Mouse (Mus musculus) forebrain, postnatal 0 days (tissue): ENCODE measurements around the gene Lrrc41. TPM values are rescaled to one million over a fixed set of nuclear protein-coding genes. Genes with fewer than 3 reads are reported as not detected.

Source experiments
- ATAC-seq: fragments of 200-750 bp; cut with Nextera tagmentation; 2 replicates; pipeline ENCODE4 v1.8.0; 2017; ENCODE audit warnings: mild to moderate bottlenecking, moderate library complexity
- DNase-seq: peaks from one replicate; pipeline ENCODE4 v3.0.0-alpha.2; 2015
- H3K27ac ChIP-seq: fragments of 300-500 bp; sonication (generic); 2 replicates; pipeline ENCODE4 v1.5.1; 2014; ENCODE audit warnings: low read depth, mild to moderate bottlenecking, antibody characterized with exemption, low read length, moderate library complexity, mixed read lengths
- H3K27me3 ChIP-seq: fragments of 300-500 bp; sonication (generic); 2 replicates; pipeline ENCODE4 v1.6.1; 2014; ENCODE audit warnings: mild to moderate bottlenecking, low read length, mixed read lengths; ENCODE audit not compliant: insufficient read depth
- H3K36me3 ChIP-seq: fragments of 300-500 bp; sonication (generic); 2 replicates; pipeline ENCODE4 v1.6.1; 2014; ENCODE audit warnings: mild to moderate bottlenecking, moderate library complexity; ENCODE audit not compliant: insufficient read depth
- H3K4me1 ChIP-seq: fragments of 300-500 bp; sonication (generic); 2 replicates; pipeline ENCODE4 v1.6.1; 2014; ENCODE audit warnings: antibody characterized with exemption; ENCODE audit not compliant: insufficient read depth
- H3K4me2 ChIP-seq: fragments of 300-500 bp; sonication (generic); 2 replicates; pipeline ENCODE4 v1.6.1; 2014; ENCODE audit warnings: low read depth, mild to moderate bottlenecking, moderate library complexity
- H3K4me3 ChIP-seq: fragments of 300-500 bp; sonication (generic); 2 replicates; pipeline ENCODE4 v1.5.1; 2014; ENCODE audit warnings: low read depth, low read length, mixed read lengths
- H3K9ac ChIP-seq: fragments of 300-500 bp; sonication (generic); 2 replicates; pipeline ENCODE4 v1.6.1; 2014; ENCODE audit warnings: mild to moderate bottlenecking
- H3K9me3 ChIP-seq: fragments of 300-500 bp; sonication (generic); 2 replicates; pipeline ENCODE4 v1.6.1; 2016; ENCODE audit warnings: low read length
- CTCF ChIP-seq: sonication (generic); IDR thresholded peaks from 2 replicates; pipeline ENCODE4 v1.5.1; 2016; ENCODE audit warnings: antibody characterized with exemption, control low read depth, low read depth
- WGBS: fragments of 180-500 bp; shearing (Covaris S2); extraction: QIAGEN DNeasy Blood & Tissue Kit; methylation state at CpG from one replicate; pipeline ENCODE4 v1.1.7; 2014; 5-methylcytosine and 5-hydroxymethylcytosine counted together
- polyA plus RNA-seq: library from polyadenylated mRNA; unstranded; fragments of >200 nt; fragmentation: Nextera tagmentation; extraction: Ambion mirVana; gene quantifications from 2 replicates; pipeline ENCODE4 v1.2.1, GENCODE M21; 2015
- total RNA-seq: library from RNA; depleted of rRNA; stranded (reverse); fragments of >200 nt; gene quantifications from 2 replicates; pipeline ENCODE4 v1.2.3, GENCODE M21; 2014

The Lrrc41 gene
- total and polyA plus RNA-seq, 2 experiments from 2014 or later: 67.5 to 98.4 TPM

DNA sequence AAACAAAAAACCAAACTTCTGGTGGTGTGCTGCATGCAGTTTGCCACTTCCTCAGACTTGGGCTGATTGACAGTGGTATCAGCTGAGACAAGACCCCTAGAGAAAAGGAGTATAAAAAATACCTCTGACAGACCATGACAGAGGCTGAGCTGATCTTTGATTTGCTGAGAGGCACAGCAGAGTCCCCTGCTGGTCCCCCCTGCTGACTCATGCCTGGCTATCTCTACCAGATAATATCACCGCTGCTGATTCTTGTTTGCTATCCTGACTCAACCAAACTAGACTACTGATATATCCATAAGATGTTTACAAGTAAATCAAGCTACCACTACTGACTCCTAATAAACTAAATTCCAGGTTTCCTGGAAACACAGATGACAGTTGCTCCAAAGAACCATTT, 11.2 kb upstream of the Lrrc41 start:
- no peak overlapping the region for H3K27ac ChIP-seq
- no peak overlapping the region for H3K4me3 ChIP-seq
- no peak overlapping the region for H3K9ac ChIP-seq
- DNase-seq: no peak
- H3K4me1 ChIP-seq: no peaks in the 10 kb centered on the region
- H3K4me2 ChIP-seq: no peak overlapping the region
- no peaks in the 10 kb centered on the region for H3K27me3 ChIP-seq
- H3K9me3 ChIP-seq: no peaks in the 10 kb centered on the region
- no peak for ATAC-seq
- TF ChIP-seq CTCF: no peak
- WGBS: 47% methylated on average over 1 of the region's 1 CpGs
- peaks cover 23% of the 10 kb centered on the region for H3K36me3 ChIP-seq

DNA sequence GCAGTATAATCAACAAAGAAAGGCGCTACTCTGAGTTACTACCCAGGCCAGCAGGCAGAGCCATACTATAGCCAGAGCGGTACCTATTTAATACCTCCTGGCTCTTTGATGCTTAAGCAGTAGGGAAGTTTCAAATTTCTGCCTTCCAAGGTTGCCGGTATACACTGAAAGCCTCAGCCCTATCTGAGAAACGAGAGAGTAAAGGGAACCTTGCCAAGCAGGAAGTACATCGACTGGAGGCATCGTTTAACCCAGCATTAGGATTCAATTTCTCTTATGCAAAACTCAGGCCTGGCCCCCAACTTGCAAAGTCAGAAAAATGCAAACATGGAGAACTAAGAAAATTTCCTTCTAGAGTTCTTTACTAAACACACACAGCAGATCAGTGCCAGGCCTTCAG, 5.0 kb upstream of the Lrrc41 start:
- Histone ChIP-seq H3K36me3 (peaks cover 38% of the 10 kb centered on the region), H3K4me2 (no peak overlapping the region), H3K9ac (no peak overlapping the region), H3K27me3 (no peaks in the 10 kb centered on the region), H3K9me3 (no peaks in the 10 kb centered on the region), H3K4me3 (no peak overlapping the region), H3K4me1 (peaks cover 8% of the 10 kb centered on the region; the same call in 1 of the 2 replicates), H3K27ac (no peak overlapping the region)
- WGBS: 83% methylated on average over 6 of the region's 6 CpGs
- no peak for DNase-seq
- no peak for ATAC-seq
- no peak for TF ChIP-seq CTCF

GRCm38 (mm10) chr4:116073146-116073545, 1.9 kb upstream of the Lrrc41 start:
- TF ChIP-seq CTCF: peak; percentile 41
- Histone ChIP-seq H3K4me3 (no peak overlapping the region), H3K9me3 (no peaks in the 10 kb centered on the region), H3K4me1 (peaks cover 23% of the 10 kb centered on the region; the same call in 1 of the 2 replicates), H3K4me2 (peak overlapping the region; percentile 19; the same call in 1 of the 2 replicates), H3K9ac (no peak overlapping the region), H3K27ac (no peak overlapping the region), H3K36me3 (peaks cover 20% of the 10 kb centered on the region), H3K27me3 (no peaks in the 10 kb centered on the region)
- no peak for DNase-seq
- no peak for ATAC-seq
- 50% methylated on average over 4 of the region's 4 CpGs for WGBS

DNA sequence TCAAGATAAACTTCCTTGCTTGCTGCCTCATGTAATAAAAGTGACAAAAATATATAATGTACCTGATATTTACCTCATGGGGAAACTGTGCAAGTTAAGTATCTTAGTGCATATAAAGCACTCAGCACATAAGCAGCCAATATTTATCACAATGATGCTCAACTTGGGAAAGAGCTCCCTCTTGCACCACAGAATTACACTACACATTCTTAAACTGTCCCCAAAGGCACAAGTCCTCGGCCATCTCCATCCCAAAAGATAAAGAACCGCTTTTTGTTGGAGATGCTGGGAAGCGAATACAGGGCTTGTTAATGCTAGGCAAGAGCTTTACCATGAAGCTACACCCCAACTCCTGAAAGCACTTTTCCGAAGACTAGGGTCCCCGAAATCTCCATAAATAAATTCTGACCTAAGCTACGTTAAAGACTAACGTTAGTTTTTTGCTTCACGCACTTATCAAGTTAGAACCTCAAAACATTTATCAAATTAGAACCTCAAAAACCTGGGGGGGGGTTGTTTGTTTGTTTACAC, 859 bp upstream of the Lrrc41 start:
- H3K27me3 ChIP-seq: no peaks in the 10 kb centered on the region
- ATAC-seq (no peak), DNase-seq (peak; percentile 43)
- H3K36me3 ChIP-seq: peaks cover 12% of the 10 kb centered on the region
- H3K4me3 ChIP-seq: peak overlapping the region; percentile 82
- H3K4me1 ChIP-seq: peaks cover 23% of the 10 kb centered on the region; the same call in 1 of the 2 replicates
- peak overlapping the region; percentile 85 for H3K4me2 ChIP-seq
- no peaks in the 10 kb centered on the region for H3K9me3 ChIP-seq
- 2% methylated on average over 8 of the region's 8 CpGs for WGBS
- peak overlapping the region; percentile 94; the same call in 1 of the 2 replicates for H3K27ac ChIP-seq
- H3K9ac ChIP-seq: peak overlapping the region; percentile 85
- TF ChIP-seq CTCF: peak; percentile 64

DNA sequence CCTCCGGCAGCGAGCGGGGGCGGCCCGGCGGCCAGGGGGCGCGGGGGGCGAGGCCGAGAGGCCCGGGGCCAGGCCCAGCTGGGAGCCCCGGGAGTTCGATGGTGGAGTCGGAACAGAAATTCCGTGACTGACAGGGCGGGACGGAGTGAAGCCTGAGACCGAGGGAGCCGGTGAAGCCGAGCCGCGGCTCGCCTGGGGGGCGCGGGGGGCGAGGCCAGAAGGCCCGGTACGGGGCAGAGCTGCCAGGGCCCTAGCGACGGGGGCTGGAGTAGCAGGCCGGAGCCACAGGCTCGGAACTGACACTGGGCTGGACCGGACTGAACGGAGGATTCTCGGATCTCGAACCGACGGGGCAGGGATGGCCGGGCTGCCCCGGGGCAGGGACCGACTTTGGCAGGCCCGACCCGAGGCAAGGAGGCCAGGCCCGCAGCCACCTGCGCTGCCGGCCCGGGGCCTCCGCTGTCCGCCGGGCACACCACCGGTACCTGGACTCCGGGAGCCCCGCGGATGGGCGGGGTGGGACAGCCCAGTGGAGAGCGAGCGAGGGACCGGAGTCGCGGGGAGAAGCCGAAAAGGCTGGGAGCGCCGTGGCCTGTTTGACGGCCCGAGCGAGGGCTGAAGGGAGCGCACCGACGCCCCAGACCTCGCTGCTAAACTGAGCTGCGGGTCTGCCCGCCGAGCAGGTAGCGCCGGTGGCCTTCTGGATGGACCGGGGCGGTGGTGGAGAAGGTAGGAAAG, 731 bp downstream of the Lrrc41 start:
- Histone ChIP-seq H3K9me3 (no peaks in the 10 kb centered on the region), H3K27me3 (no peaks in the 10 kb centered on the region), H3K4me3 (peak overlapping the region; percentile 82), H3K4me1 (peaks cover 23% of the 10 kb centered on the region; the same call in 1 of the 2 replicates), H3K36me3 (peaks cover 12% of the 10 kb centered on the region), H3K4me2 (peak overlapping the region; percentile 85), H3K27ac (peak overlapping the region; percentile 94), H3K9ac (peak overlapping the region; percentile 85)
- ATAC-seq (peak; percentile 65), DNase-seq (peak; percentile 77)
- no peak for TF ChIP-seq CTCF
- 2% methylated on average over 74 of the region's 77 CpGs for WGBS

DNA sequence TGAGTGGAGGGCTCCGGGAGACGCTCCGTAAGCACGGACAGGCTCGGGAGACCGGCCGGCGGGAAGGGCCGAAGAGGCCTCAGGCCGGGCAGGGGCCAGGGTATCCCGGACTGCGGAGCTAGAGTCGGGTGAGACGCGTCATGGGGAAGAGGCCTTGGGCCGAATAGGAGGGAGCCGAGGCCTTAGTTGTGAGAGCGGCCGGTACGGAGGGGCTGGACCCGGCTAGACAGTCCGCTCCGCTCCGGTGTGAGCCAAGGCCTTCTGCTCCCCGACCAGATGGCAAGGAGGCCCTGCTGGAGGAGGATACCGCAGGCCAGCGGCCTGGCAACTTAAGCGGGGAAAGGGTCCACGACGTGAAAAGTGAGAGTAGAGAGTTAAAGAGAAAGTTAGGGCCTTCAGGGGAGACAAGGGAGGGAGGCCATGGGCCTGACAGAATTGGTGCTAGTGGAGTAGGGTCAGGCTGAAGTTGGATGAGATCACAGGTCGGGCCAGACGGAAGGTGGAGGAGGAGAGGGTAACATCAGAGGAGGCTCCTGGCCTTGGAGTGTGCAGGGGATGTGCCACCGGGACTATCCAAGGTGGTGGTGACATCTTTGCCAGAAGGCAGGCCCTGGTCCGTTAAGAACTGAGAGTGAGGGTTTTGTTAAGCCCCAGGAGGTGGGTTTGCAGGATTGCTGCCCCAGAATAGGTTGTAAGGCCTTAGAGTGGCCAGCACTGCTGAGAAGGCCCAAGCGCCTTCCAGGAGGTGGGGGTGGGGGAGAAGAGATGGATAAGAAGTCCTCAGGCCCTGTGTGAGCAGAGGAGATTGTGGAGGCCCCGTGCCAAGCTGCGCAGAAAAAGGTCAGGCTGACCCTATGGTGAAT, 1.5 kb downstream of the Lrrc41 start:
- WGBS: 2% methylated on average over 37 of the region's 37 CpGs
- Histone ChIP-seq H3K36me3 (peaks cover 19% of the 10 kb centered on the region), H3K9ac (peak overlapping the region; percentile 85), H3K4me3 (peak overlapping the region; percentile 82), H3K4me2 (peak overlapping the region; percentile 85), H3K9me3 (no peaks in the 10 kb centered on the region), H3K4me1 (peaks cover 23% of the 10 kb centered on the region; the same call in 1 of the 2 replicates), H3K27ac (peak overlapping the region; percentile 94), H3K27me3 (no peaks in the 10 kb centered on the region)
- no peak for TF ChIP-seq CTCF
- DNase-seq (no peak), ATAC-seq (no peak)
